Mouse (Mus musculus) MEL (cell line): ENCODE results near the gene 1700019N19Rik.

Source experiments
- CHD2 ChIP-seq: IDR thresholded peaks from 2 replicates; pipeline ENCODE4 v1.6.1; 2011; ENCODE audit warnings: low read length, improper control_type of control experiment
- CTCF ChIP-seq, 3 experiments: IDR thresholded peaks in 2 of 3; conservative IDR thresholded peaks in 1 of 3; 2 replicates each; pipeline ENCODE4 v1.5.1; 2011 to 2012; ENCODE audit warnings: low read length in 3 of 3, low read depth in 2 of 3, mild to moderate bottlenecking in 2 of 3, improper control_type of control experiment in 1 of 3, inconsistent platforms in 1 of 3, mixed read lengths in 1 of 3, moderate library complexity in 1 of 3; ENCODE audit not compliant: control insufficient read depth in 1 of 3, insufficient read depth in 1 of 3, poor library complexity in 1 of 3, severe bottlenecking in 1 of 3
- EP300 ChIP-seq, 2 experiments: IDR thresholded peaks; 2 replicates each; pipeline ENCODE4 v1.6.1; 2011; ENCODE audit warnings: improper control_type of control experiment in 2 of 2, low read length in 2 of 2, low read depth in 1 of 2, mild to moderate bottlenecking in 1 of 2
- GATA1 ChIP-seq: IDR thresholded peaks from 2 replicates; pipeline ENCODE4 v1.6.1; 2011; ENCODE audit warnings: low read depth, low read length, improper control_type of control experiment
- MAFK ChIP-seq: IDR thresholded peaks from 2 replicates; pipeline ENCODE4 v1.6.1; 2011; ENCODE audit warnings: low read depth, mild to moderate bottlenecking, low read length, improper control_type of control experiment, borderline replicate concordance
- POLR2A ChIP-seq, 2 experiments: IDR thresholded peaks; 2 replicates each; pipeline ENCODE4 v1.6.1; 2011 to 2012; ENCODE audit warnings: low read length in 2 of 2, mild to moderate bottlenecking in 2 of 2, control low read depth in 1 of 2, improper control_type of control experiment in 1 of 2, low read depth in 1 of 2, moderate library complexity in 1 of 2; ENCODE audit not compliant: control insufficient read depth in 1 of 2, insufficient read depth in 1 of 2, poor library complexity in 1 of 2
- SMC3 ChIP-seq: IDR thresholded peaks from 2 replicates; pipeline ENCODE4 v1.6.1; 2011; ENCODE audit warnings: low read depth, low read length, improper control_type of control experiment
- TBP ChIP-seq: IDR thresholded peaks from 2 replicates; pipeline ENCODE4 v1.8.0; 2011; ENCODE audit warnings: low read depth, low read length, improper control_type of control experiment

DNA sequence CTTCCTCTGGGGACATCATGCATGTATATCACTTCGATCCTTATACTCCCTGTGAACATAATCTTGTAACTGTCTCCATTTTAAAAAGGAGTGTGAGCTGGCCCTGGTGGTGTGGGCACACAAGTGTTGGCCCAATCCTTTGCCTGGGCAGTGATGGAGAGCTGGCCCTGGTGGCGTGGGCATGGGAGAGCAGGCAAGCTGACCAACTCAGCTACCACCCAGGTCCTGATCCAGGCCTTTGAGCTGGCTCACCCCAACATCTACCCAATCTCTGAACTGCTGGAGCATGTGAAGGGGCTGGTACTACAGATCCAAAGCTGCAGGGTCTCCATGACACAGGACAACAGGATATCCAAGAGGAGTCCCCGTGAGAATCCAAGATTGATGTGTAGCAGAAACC, 29.0 kb upstream of the 1700019N19Rik start:
- TF ChIP-seq CTCF (IDR thresholded peaks at IDR 0.05 in 2 of 3, conservative IDR thresholded peaks at IDR 0.05 in 1 of 3; ENCODE audit: control insufficient read depth in 1 of 3, insufficient read depth in 1 of 3, low read depth in 2 of 3, low read length in 3 of 3, poor library complexity in 1 of 3, severe bottlenecking in 1 of 3) (no peak), SMC3 (no peak), TBP (no peak), CHD2 (no peak), GATA1 (no peak), MAFK (no peak), POLR2A (IDR thresholded peaks at IDR 0.05; ENCODE audit: control insufficient read depth in 1 of 2, insufficient read depth in 1 of 2, low read depth in 1 of 2, low read length in 2 of 2, poor library complexity in 1 of 2) (no peak), EP300 (IDR thresholded peaks at IDR 0.05; ENCODE audit: low read depth in 1 of 2, low read length in 2 of 2) (no peak)
